Mouse (Mus musculus) mature B cell (primary cell): Measurements from ENCODE around the gene Spg11.

Experiments
- in situ Hi-C: fragments of 300-500 bp; cut with MboI; formaldehyde crosslinking; loops from 2 replicates; pipeline ENCODE4 v1.14.3; 2019

Gene Spg11

GRCm38 (mm10) chr2:122117961-122118958 lies at the start of gene Spg11:
TSS of gene Spg11 (minus strand) at chr2:122118386.
- in situ Hi-C loops, result loop anchor here (5.0 kb wide), 1 partner anchor 44 kb away; the partner anchor contains the start of gene Trim69

DNA sequence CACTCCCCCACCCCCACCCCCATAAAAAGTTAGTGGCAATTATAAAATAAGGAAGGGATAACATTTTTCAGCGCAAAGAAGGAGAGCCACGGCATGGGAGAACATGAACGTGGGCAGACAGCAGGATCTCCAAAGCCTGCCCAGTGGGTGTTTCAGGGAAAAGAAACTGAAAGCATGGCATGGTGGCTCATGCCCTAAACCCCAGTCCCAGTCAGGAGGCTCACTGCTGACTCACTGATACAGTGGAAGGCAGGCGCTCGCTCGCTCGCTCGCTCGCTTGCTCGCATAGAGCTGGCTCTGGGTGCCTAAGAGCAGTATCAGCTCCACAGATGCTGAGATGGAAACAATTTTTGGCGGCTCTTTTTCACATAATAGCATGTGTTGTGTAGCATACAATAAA lies 46.1 kb upstream of the Spg11 start:
- in situ Hi-C loops, result loop anchor here (5.0 kb wide), 2 partner anchors 47 to 92 kb away; partner anchors contain the start of gene Spg11

- in situ Hi-C loops, result loop anchor here (5.0 kb wide), 2 partner anchors 46 to 91 kb away; partner anchors contain the start of gene Spg11
Observed at GRCm38 (mm10) chr2:122163430-122164195, 45.4 kb upstream of the Spg11 start.

- in situ Hi-C loops, result loop anchor here (5.0 kb wide), 2 partner anchors 45 to 90 kb away; partner anchors contain the start of gene Spg11
Observed at GRCm38 (mm10) chr2:122162529-122162928, 44.3 kb upstream of the Spg11 start.

DNA sequence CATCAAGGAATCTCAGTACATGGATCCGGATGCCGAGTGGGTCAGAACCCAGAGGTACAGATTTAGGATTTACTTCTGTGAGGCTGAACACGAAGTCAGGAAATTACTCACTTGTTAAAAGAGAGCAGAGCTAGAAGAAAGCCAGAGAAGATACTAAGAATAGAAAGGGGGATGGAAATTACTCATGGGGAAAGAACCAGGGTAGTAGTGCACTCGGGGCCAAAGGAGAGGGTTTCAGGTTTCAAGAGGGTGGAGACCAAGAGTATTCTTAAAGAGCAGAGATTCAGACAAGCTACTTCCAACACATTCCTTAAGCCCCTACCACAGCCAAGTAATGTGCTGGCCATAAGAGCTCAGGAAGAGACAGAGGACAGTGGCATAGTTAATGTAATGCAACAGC lies 43.4 kb upstream of the Spg11 start:
- in situ Hi-C loops, result loop anchor here (5.0 kb wide), 2 partner anchors 44 to 89 kb away; partner anchors contain the start of gene Spg11

GRCm38 (mm10) chr2:122160680-122161079 lies 42.5 kb upstream of the Spg11 start, which contains the start of gene Trim69:
TSS of gene Trim69 (plus strand) at chr2:122160700.
- in situ Hi-C loops, result loop anchor here (5.0 kb wide), 2 partner anchors 43 to 88 kb away; partner anchors contain the start of gene Spg11

DNA sequence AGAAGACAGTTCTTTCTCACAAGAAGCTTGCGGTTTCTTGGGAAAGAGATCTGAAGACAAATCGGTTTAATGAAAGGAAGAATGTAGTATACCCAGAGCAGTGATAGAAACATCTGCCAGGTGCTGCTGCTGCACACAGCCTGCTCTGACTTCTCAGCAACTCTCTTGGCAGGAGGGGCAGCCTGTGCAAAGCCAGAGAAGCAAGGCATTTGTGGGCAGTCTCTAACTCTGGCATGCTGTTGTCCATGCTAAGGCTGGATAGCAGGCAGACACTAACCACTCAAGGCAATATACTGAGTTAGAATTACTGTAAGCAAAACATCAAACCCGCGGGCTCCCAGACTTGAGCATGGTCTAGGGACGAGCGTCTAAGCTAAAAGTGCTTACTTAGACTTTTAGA lies 41.5 kb upstream of the Spg11 start:
- in situ Hi-C loops, result loop anchor here (5.0 kb wide), 2 partner anchors 42 to 87 kb away; partner anchors contain the start of gene Spg11

DNA sequence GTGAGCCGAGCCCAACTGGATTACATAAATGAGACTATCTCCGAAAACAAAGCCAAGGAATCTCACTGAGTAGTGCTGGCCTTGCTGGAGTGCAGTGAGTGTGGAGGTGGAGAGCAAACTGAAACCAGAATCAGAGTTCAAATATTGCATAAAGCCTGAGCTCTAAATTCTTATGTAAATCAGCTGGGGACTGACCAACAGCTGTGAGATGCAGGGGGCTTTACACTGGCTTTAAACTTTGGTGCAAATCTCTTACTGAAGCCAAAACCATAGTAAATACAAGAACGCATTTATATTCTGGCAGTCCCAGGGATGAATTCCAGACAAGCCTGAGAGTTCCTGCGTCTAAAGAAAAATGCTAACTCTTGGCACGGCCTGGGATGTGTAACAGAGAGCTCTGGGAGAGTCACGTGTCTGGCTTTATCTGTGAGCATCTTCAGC lies 40.2 kb upstream of the Spg11 start:
- in situ Hi-C loops, result no loop called here

DNA sequence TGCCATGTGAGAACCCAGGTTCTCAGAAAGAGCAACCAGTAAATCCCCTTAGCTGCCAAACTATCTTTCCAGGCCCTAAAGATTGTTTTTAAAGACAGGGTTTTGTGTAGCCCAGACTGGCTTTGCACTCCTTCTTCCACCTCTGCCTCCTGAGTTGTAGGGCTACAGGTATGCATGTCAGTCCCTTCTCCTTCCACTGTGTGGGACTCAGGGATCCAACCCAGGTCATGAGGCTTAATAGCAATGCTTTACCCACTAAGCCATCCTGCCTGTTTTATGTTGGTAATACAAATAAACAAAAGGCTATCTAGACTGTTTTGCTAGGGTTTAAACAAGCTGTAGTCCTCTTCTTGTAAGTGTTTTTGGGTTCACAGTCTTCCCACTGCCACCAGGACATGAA lies 39.4 kb upstream of the Spg11 start:
- in situ Hi-C loops, result no loop called here

GRCm38 (mm10) chr2:122156051-122156700 lies 38.0 kb upstream of the Spg11 start:
- in situ Hi-C loops, result no loop called here

- in situ Hi-C loops, result no loop called here
Observed at GRCm38 (mm10) chr2:122155292-122155691, 37.1 kb upstream of the Spg11 start.

GRCm38 (mm10) chr2:122154479-122154878 lies 36.3 kb upstream of the Spg11 start:
- in situ Hi-C loops, result no loop called here

- in situ Hi-C loops, result no loop called here
Observed at GRCm38 (mm10) chr2:122153681-122154365, 35.6 kb upstream of the Spg11 start.

DNA sequence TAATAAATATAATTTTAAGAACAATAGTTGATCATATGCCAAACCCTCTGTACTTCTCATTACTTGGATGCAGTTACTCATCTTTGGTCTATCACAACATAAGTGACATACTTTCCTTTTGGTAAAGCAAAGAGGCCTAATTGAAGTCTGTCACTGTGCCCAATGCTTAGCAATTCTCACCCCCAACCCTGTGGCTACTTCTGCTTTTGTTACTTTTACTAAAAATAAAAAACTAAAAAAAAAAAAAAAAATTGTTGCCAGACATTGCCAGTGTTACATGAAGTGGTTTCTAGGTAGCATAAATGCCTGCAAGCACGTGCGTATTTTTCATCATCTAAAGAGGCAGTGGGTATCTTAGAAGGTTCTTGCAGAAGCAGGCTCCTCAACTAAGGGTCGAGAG lies 34.7 kb upstream of the Spg11 start:
- in situ Hi-C loops, result no loop called here

DNA sequence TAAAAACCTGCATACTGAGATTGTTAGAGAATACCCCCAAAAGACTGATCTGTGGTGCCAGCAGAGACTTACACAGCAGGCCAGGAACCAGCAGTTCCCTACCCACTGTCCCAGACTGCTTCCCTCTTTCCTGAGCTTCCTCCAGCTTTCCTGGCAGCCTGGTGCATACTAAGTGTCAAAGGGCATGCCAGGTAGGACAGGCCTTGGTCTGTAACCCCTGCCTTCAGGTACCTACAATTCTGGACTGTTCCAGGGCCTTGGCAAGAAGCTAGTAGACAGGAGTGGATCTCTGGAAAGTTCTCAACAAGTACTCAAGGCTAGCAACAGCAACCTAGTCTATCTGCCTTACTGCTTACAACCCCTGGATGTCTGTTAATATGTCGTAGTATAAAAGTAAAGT lies 33.0 kb upstream of the Spg11 start:
- in situ Hi-C loops, result no loop called here

- in situ Hi-C loops, result no loop called here
Observed at GRCm38 (mm10) chr2:122149716-122150115, 31.5 kb upstream of the Spg11 start.

GRCm38 (mm10) chr2:122149316-122149715 lies 31.1 kb upstream of the Spg11 start:
- in situ Hi-C loops, result no loop called here

- in situ Hi-C loops, result no loop called here
Observed at GRCm38 (mm10) chr2:122148242-122148917, 30.2 kb upstream of the Spg11 start.

DNA sequence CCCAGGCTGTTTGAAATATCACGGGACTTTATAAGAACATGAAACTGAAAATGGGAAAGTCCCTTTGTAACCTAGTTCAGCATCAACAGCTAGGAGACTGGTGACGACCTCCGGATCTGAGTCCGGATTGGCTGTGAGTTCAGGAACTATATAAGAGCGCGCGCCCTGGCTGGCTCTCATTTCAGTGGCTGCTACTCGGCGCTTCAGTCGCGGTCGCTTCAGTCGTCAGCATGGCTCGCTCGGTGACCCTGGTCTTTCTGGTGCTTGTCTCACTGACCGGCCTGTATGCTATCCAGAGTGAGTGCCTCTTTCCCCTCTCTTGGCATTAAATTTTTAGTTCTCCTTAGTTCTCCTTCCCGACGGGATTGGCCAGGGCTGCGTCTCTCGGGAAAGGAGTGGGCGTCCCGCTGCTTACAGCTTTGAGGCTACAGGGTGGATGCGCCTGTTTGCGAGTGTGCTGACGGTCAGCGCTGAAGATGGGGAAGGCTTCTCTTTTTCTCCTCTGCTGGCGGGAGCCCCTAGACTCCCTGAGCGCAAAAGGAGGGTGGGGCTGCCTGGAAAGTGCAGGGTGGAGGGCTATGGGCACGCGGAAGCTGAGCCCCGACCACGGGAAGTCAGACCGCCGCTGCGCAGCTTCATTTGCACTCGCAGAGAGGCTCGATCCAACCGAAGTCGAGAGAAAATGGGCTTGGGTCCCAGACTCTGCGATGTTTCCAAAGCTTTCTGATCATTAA lies 29.5 kb upstream of the Spg11 start, which contains the start of gene B2m:
B2m (plus strand) TSS at position 179 of the 734 bp plus-strand sequence.
- in situ Hi-C loops, result no loop called here
